Mouse (Mus musculus): ENCODE data around the gene Agap3. TPM values are rescaled to one million over a fixed set of nuclear protein-coding genes. Genes with fewer than 3 reads are reported as not detected.

Agap3 gene
- 52.6 and 60.0 TPM in 2 replicates for polyA plus RNA-seq (2012; rRNA removed)

DNA sequence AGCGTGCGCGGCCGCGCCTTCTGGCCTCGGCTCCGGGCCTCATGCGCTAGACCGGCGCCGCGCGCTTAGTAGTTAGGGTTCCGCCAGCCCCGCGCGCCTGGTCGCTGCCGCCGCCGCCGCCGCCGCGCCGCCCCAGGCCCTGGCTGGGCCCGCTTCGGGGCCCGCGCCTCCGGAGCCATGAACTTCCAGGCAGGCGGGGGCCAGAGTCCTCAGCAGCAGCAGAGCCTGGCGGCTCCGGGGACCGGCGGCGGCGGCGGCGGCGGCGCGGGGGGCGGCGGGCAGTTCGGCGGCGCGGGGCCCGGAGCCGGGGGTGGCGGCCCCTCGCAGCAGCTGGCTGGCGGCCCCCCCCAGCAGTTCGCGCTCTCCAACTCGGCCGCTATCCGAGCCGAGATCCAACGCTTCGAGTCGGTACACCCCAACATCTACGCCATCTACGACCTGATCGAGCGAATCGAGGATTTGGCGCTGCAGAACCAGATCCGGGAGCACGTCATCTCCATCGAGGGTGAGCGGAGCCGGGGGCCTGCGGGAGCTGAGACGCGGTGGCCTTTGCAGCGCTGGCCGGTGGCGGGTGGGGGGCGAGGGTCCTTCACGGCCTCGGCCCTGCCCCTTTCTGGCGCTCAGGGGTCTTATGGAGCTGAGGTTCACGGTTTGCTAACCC is at the start of gene Agap3:
TSS of gene Agap3 (plus strand) at position 148 of the 661 bp plus-strand sequence.
- no peak for DNase-seq (ENCODE audit: low read depth)

DNA sequence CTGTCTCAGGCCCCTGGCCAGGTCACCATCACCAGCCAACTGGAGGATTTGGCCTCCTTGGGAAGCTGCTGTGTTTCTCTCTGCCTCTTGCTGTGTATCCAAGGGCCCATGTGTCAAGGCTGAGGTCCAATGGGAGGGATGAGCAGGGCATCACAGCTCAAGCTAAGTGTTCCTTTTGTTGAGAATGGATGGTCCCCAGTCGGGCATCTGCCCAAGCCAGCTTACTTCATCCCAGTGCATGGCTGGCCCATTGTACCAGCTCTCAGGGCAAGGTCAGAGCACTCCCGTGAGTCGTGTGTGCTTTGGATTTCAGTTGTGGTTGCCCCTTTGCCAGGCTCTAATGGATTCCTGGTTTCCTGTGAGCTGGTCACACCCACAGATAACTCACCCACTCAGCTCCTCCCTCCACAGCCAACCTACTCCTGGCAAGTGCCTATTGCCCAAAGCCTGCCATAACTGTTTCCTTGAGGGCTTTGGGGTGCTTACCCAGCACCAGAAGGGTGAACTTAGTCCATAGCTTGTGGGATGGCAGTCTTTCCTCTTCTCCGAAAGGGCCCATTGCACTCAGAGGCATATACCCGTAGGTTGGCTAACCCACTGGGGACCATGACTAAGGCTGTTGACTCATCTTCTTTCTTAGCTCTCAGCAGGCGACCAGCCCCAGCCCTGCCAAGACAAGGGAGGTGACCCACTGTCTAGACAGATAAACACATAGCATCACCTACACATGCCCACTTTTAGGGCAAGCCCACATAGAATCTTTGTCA is 47.2 kb upstream of the Agap3 start:
- DNase-seq (ENCODE audit: low read depth), result no peak

DNA sequence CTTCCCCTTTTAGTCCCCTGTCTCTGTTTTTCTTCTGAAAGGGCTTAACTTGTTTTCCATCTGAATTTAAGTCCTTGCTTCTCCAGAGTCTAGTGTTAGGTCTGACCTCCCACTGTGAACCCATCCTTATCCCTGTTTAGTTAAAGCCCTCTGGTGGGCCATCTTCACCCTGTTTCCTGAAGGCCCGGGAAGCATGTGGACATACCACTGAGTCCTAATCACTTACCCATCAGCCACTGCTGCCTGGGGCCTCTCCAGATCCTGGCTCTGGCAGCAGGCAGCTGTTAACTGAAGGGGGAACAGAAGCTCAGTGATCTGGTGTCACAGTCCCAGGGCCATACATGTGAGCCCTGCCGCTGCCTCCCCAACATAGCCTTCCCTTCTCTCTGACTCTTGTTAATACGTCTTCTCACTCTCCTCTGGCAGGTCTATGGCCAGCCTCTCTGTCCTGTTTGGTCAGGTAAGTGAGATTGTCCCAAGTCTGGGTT is 46.5 kb upstream of the Agap3 start:
- DNase-seq (ENCODE audit: low read depth), result no peak

DNA sequence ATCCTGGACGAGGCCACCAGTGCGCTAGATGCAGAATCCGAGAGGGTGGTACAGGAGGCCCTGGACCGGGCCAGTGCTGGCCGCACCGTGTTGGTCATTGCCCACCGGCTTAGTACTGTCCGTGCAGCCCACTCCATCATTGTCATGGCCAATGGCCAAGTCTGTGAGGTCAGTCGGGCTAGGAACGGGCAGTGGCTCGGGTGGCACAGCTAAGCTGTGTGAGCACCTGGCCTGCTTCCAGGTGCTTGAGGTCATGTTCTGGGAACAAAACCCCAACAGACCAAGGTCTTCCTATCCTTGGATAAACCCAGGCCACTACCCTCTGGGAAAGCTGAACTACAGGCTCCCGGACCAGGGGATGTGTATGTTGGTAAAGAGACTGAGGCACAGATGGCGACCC is 43.3 kb upstream of the Agap3 start:
- DNase-seq (ENCODE audit: low read depth), result no peak

DNA sequence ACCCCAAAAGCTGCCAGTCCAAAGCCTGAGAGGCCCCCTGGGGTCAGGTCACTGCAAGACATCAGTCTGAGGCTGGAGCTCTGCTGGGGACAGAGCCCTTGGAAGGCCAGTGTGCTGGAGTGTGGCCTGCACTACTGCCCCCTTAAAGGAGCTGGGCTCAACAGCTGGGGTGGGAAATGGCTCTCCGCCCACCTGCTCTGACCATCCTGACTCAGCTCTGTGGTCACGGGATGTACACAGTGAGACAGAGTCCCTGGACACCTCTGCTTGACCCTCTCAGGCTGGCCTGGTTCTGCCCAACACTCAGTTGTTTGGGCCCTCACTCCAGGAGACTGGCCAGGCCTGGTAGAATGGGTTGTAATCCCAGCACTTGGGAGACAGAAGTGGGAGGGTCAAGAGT is 42.5 kb upstream of the Agap3 start:
- DNase-seq (ENCODE audit: low read depth), result no peak

DNA sequence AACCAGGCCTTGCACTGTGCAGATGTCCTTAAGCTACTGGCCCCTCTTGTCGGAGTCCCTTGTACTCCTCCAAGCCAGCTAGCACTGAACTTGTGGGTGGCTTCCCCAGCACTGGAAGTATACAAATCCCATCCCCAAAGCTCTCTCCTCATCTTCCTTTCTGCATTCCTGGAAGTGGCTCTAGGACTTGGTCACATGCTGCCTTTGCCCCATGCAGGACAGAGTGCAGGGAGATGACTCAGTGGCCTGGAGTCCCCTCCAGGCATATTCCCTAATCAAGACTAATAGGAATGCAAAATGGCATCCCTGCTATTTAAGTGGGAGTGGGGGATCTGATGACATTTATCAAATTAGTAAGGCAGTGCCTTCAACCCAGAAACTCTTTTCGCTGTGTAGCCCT is 39.9 kb upstream of the Agap3 start:
- DNase-seq (ENCODE audit: low read depth), result no peak

DNA sequence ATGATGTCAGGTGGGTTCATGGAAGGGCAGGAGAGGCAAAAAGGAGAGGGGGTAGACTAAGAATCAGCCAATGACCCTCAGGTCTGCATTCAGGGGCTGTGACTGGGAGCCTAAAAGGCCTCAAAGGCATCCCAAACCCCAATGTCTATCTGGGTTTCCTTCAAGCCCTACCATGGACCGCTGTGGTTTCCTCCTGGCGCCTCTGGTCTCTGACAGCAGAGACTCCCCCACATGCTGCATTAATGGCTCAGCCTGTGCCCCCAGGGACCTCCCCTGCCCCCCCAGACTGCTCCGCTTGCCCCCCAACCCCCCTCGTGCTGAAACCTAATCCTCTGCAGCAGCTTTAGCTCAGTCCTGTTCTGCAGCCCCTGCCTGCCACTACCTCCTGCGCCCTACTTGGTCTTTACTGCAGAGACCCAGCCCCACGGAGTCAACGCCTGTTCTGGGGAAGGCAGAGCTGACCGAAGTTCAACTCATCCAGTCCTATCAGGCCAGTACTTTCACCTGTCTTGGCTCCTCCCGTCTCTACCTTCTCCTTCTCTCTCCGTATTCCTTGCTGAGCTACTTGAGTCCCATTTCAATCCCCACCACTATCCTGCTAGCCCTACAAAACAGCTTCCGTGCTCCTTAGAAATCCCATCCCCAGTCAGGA is 38.8 kb upstream of the Agap3 start, which contains the start of gene Asic3:
TSS of gene Asic3 (plus strand) at position 351 of the 652 bp plus-strand sequence.
- no peak for DNase-seq (ENCODE audit: low read depth)

DNA sequence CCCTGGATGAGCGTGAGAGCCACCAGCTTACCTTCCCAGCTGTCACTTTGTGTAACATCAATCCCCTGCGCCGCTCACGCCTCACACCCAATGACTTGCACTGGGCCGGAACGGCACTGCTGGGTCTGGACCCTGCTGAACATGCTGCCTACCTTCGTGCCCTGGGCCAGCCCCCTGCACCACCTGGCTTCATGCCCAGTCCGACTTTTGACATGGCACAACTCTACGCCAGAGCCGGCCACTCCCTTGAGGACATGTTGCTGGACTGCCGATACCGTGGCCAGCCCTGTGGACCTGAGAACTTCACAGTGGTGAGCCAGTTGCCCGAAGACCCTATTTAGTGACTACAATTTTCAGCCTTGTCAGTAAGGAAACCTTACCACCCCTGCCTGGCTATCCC is 38.0 kb upstream of the Agap3 start:
- DNase-seq (ENCODE audit: low read depth), result no peak

DNA sequence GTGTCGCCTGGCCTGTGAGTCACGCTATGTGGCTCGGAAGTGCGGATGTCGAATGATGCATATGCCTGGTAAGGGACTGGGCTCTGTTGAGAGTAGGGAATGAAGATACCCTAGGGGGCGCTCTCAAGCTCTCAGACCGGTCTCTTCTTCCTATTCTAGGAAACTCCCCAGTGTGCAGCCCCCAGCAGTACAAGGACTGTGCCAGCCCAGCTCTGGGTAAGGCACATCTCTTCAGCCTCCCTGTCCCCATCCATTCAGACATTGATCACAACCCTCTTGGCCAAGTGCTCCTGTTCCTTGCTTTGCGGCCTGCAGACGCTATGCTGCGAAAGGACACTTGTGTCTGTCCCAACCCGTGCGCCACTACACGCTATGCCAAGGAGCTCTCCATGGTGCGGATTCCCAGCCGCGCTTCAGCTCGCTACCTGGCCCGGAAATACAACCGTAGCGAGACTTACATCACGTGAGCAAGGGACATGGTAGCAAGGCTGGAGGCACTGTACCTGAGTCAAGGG is 35.7 kb upstream of the Agap3 start:
- no peak for DNase-seq (ENCODE audit: low read depth)

DNA sequence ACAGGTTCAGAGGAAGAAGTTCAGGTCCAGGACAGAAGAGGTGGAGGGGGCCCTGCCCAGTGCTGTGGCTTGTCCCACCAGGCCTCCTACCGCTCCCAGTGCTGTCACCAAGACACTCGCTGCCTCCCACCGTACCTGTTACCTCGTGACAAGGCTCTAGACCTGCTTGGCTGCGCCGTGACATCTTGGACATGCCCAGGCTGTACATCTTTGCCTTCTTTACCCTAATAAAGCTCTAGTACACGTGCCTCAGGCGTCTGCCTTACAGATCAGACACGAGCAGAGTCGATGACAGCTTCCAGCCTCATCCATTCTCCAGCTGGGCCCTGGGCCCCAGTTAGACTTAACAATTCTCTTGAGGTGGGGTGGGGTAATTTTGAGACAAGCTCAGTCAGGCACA is 34.4 kb upstream of the Agap3 start:
- no peak for DNase-seq (ENCODE audit: low read depth)

DNA sequence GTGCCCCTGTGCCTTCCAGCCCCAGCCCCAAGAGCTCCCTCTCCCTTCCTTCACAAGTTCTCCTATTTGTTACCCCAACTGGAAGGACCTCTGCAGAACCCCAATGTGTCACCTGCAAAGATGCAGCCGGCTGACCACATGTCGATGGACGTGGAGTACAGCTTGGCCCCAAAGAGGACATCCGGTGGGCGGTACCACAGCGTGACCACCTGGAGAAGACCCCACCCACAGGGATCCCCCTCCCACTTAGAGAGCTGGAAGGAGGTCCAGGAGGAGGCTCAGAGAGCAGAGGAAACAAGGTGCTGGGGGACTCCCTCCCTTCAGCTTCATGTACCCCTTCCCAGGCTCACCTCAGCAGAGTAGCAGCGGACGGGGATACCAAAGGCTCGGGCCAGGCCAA is 31.6 kb upstream of the Agap3 start:
- DNase-seq (ENCODE audit: low read depth), result no peak

DNA sequence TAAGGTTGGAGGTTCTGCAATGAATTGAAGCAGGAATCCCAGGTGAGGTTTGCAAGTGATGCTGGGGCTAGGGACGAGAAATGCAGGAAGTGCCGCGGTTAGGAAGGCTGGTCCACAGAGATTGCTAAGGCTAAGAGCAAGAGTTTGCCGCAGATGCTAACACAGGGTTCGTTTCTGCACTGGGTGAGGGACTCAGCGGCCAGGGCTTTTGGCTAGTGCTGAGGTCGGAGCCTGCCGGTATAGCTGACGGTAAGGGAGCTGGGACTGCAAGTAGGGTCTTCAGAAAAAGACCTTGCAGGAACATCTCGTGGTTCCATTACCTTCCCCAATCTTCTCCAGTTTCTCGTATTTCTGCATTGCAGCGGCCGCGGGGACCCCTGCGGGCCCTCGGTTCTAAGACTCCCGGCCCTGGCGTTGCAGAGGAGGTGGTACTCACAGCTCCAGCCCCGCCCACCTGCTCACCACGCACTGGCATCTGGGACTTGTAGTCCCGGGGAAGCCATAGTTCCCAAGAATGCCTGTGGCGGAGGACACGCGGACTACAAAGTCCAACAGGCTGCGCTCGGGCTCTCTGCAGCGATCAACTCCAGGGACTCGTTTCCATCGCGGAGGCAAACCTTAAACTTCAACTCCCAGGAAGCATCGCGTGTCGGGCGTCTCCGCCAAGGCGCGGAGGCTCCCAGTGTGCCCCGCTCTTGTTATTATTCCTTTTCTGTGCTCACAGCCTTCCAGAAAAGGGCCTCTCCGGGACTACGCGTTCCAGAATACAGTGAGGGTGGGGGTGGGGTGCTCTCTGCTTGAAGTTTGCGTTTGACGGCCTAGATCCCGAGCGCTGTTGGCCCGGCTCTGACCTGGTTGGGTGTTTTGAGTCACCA is 28.6 kb upstream of the Agap3 start, which contains the start of the genes Cdk5 and Slc4a2:
TSS of gene Cdk5 (minus strand) at position 402 of the 875 bp plus-strand sequence.
TSS of gene Slc4a2 (plus strand) at position 709 of the 875 bp plus-strand sequence.
- peak; percentile 96 for DNase-seq (ENCODE audit: low read depth)

DNA sequence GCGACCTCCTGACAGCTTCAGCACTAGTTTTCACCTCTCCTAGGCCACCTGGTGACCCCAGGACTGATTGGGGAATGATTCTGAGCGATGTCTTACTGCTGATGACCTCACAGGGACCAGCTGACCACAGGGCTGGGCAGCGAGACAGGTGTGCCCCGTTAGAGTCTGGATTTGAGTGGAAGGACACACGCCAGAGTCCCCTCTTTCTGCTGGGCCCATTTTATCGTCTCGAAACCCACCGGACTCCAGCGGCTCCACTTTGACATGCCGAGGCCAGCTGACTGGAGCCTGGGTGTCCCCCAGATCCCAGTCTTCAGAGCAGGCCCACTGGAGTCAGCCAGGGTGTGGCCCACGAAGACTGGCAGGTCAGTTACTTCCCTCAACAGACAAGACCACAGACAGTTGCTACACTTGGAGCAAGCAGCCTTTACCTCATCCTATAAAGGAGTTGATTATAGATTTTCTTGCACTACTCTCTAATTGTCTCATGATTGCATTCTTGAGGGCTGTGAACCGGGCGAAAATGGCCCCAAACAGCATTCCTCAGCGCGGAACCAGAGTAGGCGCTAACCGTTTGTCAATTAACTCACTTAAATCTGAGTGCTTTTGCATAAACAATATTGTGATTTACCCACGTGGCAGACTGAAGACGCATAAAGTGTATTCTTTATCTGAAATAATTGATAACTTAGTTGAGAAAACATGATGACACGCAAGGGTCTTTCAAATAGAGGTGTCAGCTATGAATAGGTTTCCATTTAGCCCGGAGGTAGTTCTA is 27.8 kb upstream of the Agap3 start:
- DNase-seq (ENCODE audit: low read depth), result no peak

DNA sequence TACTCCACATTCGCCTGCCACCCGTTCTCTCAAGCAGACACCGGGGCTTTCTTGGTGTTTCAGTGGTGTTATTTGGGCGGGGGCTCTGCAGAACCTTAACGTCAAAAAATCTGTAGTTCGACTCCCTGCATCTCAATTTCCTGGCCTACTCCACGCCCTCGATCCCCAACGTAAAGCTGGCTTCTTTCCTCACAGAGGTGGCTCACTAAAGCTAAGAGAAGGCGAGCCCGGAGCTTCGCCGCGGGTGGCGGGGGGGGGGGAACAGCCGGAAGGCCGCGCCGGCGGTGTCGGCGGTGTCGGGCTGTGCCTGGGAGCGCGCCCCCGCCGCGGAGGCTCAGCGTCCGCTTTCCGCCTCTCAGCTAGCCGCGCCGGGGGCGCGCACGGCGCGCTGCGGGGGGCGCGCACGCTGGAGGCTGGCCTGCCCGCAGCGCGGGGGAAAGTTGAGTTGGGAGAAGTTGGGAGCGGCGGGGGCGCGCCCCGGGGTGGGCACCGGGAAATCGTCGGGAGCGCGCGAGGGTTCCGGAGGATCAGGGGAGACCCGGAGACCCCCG is 27.0 kb upstream of the Agap3 start:
- no peak for DNase-seq (ENCODE audit: low read depth)

DNA sequence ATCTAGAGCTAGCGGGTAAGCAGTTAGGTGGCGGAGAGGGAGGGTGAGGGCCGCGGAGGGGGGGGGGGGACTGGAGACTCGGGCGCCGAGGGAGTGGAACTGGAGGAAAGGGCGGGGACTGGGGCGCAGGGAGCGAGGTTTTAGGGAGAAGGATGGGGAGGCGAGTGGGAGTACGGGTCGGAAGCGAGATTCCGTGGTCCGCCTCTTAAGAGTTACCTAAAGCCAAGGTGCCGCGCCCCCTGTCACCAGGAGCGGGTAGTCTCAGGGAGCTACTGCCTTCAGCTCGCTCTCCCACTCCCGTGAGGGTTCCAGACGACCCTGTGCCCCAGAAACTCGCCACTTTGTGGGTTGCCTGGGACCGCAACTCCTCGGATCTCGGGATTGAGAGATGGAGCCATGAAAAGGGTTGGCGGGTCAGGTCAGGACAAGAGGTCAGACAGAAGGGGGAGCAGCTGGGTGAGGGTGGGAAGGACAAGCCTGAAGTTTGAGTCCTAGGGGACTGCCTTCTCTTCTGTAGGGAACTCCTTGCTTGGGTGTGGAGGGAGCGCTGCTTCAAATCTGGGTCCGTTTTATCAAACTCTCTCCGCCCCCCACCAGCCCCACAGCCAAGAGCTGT is 26.4 kb upstream of the Agap3 start:
- DNase-seq (ENCODE audit: low read depth), result no peak

DNA sequence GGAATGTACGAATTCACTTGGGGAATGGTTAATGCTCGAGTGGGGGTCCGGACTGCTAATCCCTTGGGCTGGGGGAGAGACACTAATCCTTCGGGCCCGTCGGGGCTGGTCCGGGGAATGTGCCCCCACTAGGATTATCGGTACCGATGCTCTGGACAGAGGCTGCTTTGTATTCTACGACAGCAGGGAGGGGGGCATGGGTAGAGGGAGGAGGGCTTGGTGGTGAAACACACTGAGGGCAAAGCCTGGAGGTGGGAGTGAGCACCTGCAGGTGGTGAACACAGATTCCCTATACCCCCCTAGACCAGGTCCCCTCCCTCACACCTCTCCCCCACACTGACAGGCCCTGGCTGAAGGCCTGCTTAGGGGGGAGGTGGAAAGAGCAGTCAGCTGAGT is 25.9 kb upstream of the Agap3 start:
- no peak for DNase-seq (ENCODE audit: low read depth)

DNA sequence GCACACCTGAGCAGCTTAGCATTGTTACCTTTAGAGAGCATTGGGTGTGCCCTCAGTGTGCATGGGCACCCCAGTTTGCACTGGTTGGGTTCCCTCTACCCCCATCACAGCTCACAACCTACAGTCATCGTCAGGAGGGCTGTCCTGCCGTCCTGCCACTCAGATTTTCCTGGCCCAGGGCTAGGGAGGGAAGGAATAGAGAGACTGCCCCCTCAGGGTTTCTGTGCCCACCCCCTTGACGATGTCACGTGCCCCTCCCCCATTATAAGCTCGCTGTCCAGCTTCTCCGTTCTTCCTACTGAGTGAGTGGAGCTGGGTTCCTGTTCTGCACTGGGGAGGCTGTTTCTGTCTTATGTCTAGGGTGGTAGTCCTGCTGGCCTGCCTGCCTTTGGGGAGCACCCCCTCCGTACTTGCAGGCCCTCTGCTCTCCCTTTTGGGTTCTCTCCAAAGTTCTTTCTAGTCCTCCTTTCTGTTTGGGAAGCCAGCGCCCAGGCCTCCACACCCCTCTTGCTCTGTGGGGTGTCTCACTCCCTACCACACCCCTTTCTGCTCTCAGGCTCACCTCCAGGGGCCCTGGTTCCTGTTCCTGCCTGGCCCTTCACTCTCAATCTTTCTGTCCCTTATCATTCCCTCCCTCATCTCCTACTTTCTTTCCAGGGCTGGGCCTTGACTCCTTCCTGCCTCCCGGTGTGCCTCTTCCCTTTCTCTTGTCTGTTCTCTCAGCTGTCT is 25.3 kb upstream of the Agap3 start:
- DNase-seq (ENCODE audit: low read depth), result no peak

DNA sequence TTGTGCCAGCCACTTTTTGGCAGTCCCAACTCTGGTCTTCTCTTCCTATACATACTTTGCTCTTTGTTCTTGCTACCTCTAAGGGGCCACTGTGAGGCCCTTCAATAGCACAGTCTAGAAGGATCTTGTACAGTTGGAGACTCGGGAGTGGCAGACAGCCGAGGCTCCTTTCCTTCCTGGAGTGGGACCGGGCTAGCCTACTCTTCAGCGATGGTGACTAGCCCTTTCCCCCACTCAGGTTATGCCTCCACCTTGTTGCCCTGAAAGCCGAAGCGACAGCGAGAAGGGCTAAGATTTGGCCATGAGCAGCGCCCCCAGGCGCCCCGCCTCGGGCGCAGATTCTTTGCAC is 24.7 kb upstream of the Agap3 start:
- DNase-seq (ENCODE audit: low read depth), result no peak

DNA sequence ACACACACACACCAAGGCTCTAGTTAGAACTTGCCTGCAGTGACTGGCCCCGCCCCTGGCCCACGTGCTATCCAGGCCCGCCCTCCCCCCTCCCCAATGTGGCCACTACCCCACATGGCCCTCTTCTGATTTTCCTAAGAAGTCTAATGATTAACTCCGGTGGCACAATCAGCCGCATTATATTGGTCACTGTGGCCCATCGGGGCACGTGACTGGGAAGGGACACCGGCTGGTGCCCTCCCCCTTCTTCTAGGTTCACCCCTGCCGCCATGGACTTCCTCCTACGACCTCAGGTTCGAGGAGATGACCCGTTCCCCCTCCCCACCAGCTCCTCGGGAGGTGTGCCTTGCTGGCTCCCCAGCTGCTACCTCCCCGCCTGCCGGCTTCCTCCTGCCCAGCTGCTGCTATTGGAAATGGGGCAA is 24.0 kb upstream of the Agap3 start:
- DNase-seq (ENCODE audit: low read depth), result no peak

Data from gonadal fat pad, adult 2 months (tissue).